Mouse (Mus musculus): ENCODE measurements around the gene Phyh.

Phyh gene

DNA sequence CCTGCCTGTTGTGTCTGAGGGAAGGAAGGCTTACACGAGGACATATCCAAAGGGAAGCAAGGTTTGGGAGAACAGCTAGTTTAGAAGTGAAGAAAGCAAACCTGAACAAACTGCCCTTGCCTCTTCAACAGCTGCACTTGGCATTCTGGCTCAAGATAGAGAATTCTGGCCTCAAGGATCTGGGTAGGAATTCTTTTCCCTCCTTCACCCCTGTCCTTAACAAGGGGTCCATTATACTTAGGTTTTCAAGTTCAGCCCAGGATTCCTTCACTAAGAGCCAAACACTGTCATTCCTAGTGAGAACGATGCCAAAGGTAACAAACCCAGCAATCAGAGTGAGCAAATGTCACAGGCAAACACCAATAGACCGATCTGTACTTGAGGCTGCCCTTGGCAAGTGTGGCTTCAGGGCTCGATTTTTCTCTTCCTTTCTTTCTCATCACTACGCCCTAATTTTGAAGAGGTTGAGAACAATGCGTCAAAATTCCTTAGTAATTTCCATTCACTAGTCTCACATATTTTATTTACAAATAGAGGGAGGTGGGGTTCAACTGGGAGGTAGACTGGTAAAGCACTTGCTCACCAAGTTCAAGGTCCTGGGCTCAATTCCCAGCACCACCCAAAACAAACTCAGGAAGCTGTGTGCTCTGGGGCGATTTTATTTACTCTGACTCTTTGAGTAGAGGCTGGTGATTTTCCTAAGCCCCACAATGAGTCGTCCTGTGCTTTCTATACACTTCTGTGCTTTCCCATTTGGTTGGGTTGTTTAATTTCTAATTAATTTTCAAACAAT lies 68.8 kb downstream of the Phyh start:
- Histone ChIP-seq H3K9me3 (ENCODE audit: low read length) (no peaks in the 10 kb centered on the region), H3K27me3 (ENCODE audit: insufficient read depth, low read length) (no peaks in the 10 kb centered on the region), H3K4me1 (replicated peaks; ENCODE audit: low read depth, low read length) (peaks cover 82% of the 10 kb centered on the region), H3K36me3 (ENCODE audit: insufficient read depth, low read length) (peaks cover 40% of the 10 kb centered on the region), H3K4me3 (replicated peaks; ENCODE audit: low read length) (no peak overlapping the region)
- TF ChIP-seq POU5F1 (IDR thresholded peaks at IDR 0.05; ENCODE audit: borderline replicate concordance, low read length) (no peak), NANOG (IDR thresholded peaks at IDR 0.05; ENCODE audit: borderline replicate concordance, low read length) (no peak), CTCF (conservative IDR thresholded peaks at IDR 0.05; ENCODE audit: low read length) (no peak)

All from E14TG2a.4 (cell line).